Mouse (Mus musculus) heart, postnatal 0 days (tissue): Measurements from ENCODE around the gene Gm45716.

Source experiments
- CTCF ChIP-seq: IDR thresholded peaks from 2 replicates; pipeline ENCODE4 v1.5.1; 2016; ENCODE audit warnings: antibody characterized with exemption, control low read depth, low read depth
- EP300 ChIP-seq: IDR thresholded peaks from 2 replicates; pipeline ENCODE4 v1.6.1; 2016; ENCODE audit warnings: antibody characterized with exemption, low read depth

DNA sequence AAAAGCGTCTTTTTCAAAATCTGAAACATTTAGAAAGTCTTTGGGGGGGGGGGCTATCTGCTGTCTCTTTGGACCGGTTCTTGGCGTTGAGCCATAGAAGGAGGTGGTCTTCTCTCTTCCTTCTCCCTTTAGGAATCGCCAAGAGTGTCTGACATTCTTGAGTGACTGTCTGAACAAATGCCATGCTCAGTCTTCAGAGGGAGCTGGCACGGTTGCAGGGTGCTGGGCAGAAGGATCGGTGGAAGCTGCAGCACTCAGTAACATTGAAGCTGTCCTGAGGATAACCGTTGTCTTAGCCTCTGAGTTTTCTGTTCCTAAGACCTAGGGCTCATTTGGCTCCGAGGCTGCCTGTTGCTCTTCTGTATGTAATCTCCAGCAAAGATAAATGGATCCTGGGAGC, 64.9 kb downstream of the Gm45716 start:
- TF ChIP-seq EP300 (no peak), CTCF (no peak)
